Mouse (Mus musculus) heart, adult 8-10 months (tissue): ENCODE measurements at regions not wholly inside any gene's neighbourhood (a gene's known extent, or its start where the extent isn't known, plus 50 kb on each side); places are given as distances from the start of the nearest gene placed in this dataset.

ENCODE experiments used
- DNase-seq: peaks from one replicate; pipeline ENCODE4 v3.0.0; 2022; ENCODE audit warnings: low spot score

- DNase-seq: no peak
Observed at GRCm38 (mm10) chr13:72691783-72692729, 63.4 kb downstream of the Irx2 start.

- DNase-seq: no peak
Observed at GRCm38 (mm10) chr13:72707469-72707868, 78.8 kb downstream of the Irx2 start.

DNA sequence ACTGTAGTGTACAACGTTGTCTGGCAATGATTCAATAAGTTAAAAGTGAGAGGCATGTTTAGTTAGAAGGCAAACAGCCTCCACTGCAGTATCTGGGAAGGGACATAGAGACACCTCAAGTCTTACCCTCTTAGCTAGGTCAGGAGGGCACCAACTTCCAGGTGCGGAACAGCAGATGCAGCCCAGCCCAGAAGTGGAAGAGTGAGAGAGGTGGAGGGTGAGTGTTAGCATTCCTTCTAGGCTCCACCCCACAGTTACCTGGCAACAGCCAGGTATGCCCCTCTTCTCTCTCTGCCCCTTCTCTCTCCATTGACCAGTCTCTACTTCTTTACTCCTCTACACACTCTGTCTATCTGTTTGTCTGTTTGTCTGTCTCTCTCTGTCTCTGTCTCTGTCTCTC is 80.1 kb downstream of the Irx2 start:
- no peak for DNase-seq

DNA sequence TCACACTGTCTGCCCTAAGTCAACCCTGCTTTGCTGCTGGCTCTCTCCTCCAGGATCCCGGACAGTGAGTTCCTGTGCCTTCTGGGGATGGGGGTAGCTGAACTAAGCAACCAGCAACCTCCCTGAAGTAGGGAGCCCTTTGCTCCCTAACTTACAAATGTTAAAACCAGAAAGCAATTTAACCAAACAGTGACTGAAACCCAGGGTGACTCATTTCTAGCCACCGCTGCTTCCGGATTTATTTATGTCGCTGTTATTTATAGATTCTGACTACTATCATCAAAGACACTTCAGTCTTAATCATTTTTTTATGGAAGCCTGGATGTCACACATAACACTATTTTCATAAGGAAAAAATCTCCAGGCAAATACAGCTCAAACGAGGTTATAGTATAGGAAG is 81.4 kb downstream of the Irx2 start:
- no peak for DNase-seq

- DNase-seq: no peak
Observed at GRCm38 (mm10) chr13:72711136-72711535, 82.5 kb downstream of the Irx2 start.

DNA sequence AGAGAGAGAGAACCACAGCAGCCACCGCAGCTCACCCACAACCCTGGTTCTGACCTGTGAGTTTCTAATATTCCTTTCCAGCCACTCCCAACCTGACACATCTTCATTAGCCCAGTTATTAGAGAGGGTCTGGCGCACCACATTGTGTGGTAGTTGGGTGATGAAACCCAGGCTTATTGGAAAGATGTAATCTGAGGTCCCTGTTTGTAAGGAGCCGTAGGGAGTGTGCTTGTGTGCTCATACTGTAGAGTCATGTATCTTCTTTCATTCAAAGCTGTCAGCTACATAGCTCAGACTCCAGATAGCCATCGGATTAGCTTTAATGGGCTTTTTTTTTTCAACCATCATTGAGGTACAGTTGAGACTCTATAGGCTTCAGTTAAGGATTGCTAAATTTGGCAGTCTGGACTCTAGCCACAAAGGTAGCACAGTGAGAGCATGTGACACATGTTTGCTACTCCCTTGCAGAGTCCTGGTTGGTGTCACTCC is 83.3 kb downstream of the Irx2 start:
- no peak for DNase-seq

- no peak for DNase-seq
Observed at GRCm38 (mm10) chr13:72714793-72715192, 86.2 kb downstream of the Irx2 start.

DNA sequence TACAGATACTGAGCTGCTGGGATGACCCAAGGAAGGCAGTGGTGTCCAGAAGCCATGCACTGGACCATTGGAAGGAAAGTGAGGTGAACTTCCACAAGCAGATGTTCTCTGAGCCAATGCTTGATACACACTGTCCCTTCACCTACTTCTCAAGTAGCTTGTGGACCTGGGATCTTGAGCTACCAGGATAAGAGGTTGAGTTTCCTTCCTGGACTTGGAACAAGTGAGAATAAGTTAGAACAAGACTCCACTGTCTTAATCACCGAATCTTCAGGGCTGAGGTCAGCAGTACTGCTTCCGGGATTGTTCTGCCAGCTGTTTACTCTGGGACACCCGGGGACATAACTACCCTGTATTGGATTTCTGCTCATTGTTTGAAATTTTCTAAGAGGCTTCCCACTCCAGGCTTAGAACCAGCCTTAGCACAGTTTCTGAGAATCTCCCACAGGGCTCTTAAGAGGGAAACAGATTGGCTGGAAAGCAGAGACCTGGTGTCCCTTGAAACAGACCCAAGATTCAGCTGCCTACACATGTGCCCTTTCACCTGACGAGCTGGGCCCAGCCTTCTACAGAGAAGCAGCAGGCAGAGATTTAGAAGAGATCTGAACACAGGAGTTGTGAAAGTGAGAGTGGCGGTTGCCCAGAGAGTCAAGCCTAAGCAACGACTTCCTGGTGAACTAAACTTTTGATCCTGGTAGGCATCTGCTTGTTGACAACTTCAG is 87.5 kb downstream of the Irx2 start:
- no peak for DNase-seq

- no peak for DNase-seq
Observed at GRCm38 (mm10) chr13:72727126-72727525, 98.5 kb downstream of the Irx2 start.

- no peak for DNase-seq
Observed at GRCm38 (mm10) chr13:72735916-72736315, 107.3 kb downstream of the Irx2 start.

GRCm38 (mm10) chr13:72736992-72737391 is 108.4 kb downstream of the Irx2 start:
- DNase-seq: no peak

- DNase-seq: no peak
Observed at GRCm38 (mm10) chr13:72747187-72747586, 118.6 kb downstream of the Irx2 start.

- no peak for DNase-seq
Observed at GRCm38 (mm10) chr13:72755036-72755435, 126.4 kb downstream of the Irx2 start.

DNA sequence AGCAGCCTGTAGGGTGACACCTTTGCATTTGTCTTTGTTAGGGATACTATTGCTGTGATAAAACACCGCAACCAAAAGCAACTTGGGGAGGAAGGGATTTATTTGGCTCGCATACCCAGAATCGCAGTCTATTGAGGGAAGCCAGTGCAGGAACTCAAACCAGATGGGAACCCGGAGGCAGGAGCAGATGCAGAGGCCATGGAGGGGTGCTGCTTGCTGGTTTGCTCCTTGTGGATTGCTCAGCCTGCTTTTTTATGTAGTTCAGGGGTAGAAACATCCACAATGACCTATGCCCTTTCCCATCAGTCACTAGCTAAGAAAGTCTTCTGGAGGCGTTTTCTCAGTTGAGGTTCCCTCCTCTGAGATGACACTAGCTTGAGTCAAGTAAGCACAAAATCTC is 133.9 kb downstream of the Irx2 start:
- no peak for DNase-seq

- no peak for DNase-seq
Observed at GRCm38 (mm10) chr13:72763337-72763736, 134.7 kb downstream of the Irx2 start.

GRCm38 (mm10) chr13:72767306-72767705 is 138.7 kb downstream of the Irx2 start:
- no peak for DNase-seq

DNA sequence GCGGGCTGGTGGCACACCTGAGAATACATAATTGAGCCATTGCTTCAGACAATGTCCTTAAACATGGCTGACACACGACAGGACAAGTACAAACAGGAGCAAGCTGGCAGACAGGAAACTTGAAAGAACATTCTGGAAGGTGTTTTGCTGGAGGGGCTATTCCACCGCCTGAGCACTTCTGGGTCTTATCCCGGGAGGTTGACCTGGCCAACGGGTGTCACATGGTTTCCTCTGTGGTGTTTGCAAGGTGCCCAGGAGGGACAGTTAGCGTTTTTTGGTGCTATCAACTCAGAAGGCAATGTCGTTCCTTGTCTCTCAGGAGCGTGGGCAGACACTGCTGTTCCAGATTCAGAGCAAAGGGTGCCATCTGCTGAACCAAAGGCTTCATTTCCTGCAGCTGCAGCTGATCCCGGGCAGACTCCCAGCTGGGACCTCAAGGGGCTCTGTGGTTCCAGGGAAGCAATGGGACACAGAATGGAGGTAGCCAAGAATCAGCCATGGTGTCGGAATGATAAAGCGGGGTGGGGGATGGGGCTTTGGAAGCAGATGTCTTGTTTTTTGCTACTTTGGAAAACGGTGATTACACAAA is 140.5 kb downstream of the Irx2 start:
- DNase-seq: no peak

GRCm38 (mm10) chr13:72783026-72783726 is 154.6 kb downstream of the Irx2 start:
- no peak for DNase-seq

DNA sequence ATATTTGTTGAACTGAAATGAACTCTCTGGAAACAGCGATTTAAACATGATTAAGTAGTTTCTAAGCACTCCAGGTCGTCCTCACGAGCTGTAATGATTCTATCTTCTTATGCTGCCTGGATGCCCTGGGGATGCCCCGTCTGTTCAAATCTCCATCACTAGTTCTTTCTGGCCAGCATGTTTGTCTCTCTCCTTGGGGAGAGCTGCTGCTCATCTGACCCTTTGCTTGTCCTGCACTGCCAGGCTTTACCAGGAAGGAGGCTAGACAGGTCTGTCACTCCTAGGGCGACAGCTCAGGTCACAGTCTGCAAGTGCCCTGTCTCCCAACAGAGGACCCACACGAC is 155.1 kb downstream of the Irx2 start:
- DNase-seq: no peak

DNA sequence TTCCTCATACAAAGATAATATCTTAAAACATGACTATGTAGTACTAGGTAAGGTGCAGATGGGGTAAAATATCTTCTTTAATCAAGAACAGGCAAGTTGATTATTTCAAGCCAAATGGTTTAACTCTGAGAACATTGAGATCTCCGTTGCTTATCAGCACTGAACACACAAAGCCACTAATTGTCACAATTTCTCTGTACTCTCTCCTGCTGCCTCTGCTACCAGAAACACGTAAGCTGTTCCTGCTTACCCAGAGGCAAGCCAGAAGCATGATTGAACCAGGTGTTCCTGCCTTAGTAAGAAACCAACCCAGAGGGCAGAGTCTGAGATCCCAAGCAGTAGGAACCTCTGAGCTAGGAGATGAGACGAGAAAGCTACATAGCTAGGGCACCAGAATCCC is 164.1 kb downstream of the Irx2 start:
- DNase-seq: no peak

DNA sequence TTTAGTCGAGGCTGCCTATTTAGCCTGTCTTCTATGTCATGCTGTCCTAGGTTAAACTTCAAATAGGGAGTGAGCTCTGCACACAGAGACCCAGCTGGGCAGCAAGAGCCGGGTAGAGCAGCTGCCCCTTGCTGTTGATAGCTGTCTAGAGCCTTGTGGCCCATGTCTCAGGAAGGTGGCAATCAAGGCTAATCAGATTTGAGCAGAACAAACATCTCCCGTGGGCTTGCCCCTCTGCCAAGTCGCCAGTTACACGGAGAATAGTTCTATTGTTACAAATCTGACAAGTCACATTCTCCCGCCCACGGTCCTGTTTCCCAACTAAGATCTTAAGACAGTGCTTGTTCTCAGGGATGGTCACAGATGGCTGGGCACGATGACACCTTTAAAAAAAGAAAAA is 171.4 kb downstream of the Irx2 start:
- DNase-seq: no peak

GRCm38 (mm10) chr13:72800546-72800945 is 171.9 kb downstream of the Irx2 start:
- no peak for DNase-seq
